Mouse (Mus musculus): ENCODE measurements around the gene Rfxank.

- peak; percentile 27; the same call in 1 of the 2 replicates for TF ChIP-seq CTCF (IDR thresholded peaks at IDR 0.05; ENCODE audit: low read depth, low read length)
- TF ChIP-seq POLR2A (IDR thresholded peaks at IDR 0.05; ENCODE audit: extremely low read depth, insufficient read depth, low read length): no peak
These were observed 40.1 kb upstream of the Rfxank start for GRCm38 (mm10) chr8:70179082-70179481.
